In the genomic region with DNA sequence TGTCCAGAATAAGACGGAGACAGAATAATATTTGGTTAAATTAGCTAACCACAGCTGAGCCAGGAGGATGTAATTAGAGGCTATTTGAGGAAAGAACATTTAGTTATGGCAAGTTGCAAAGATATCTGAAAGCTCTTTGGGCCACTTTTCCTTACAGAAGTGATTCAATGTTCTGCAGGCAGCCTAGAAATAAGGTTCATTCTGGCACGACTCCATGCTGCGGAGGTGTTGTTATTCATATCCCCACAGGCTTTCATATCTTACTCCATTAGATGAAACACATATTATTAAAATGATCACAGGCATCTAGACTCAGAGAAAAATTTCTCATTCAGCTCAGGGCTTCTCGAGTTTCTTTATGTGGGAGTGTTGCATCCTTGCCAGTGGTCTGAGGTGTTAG, we compare ENCODE assay signal across 15 mouse cellular contexts.
DNase-seq lines count a peak whose midpoint lies in the region; ATAC-seq lines count a peak whose summit lies in the region.
"Had no signal": no experiment of that assay in that cellular context is flagged by ENCODE, and none has a peak within 500 bp of the region (broad histone marks: within the 10 kb centered on the region; RNA-seq: fewer than 3 reads in every experiment).

No protein-coding gene starts in this region.

- DNase-seq in brain, adult 2 months (ENCODE audit: low read depth, low spot score) = peak; percentile 89
- DNase-seq in frontal cortex, postnatal 25 days (ENCODE audit: low spot score in 2 of 2) = peak; percentile 8 to 9
- DNase-seq in left cerebral cortex, adult 18-20 months (ENCODE audit: low spot score in 2 of 2) = peak; percentile 54 to 56
- peak; percentile 34 to 36 for DNase-seq in right cerebral cortex, postnatal 10 days (ENCODE audit: low spot score in 2 of 2)
- DNase-seq in heart, postnatal 4 days = no peak
- no peak for DNase-seq in urinary bladder, postnatal 14 days (ENCODE audit: low spot score)
- DNase-seq: adrenal gland, postnatal 14 days; cerebellum, adult 9-10 months; gastrocnemius, postnatal 25 days; kidney, postnatal 4 days; retina, postnatal 1 day had no signal

- ATAC-seq in megakaryocyte progenitor cell, adult 5-6 weeks (replicated peaks; ENCODE audit: poor library complexity) = no peak
- ATAC-seq: activated CD4-positive, CD25-positive, alpha-beta regulatory T cell, adult 4 months; midbrain, embryonic 13.5 days; Patski had no signal

Comparison
In these comparisons a context has a peak if more than half of its experiments do, and no peak if none do; other contexts are left out.
1. DNase-seq: peak in brain, adult 2 months (single experiment), frontal cortex, postnatal 25 days (2 of 2), left cerebral cortex, adult 18-20 months (2 of 2) and right cerebral cortex, postnatal 10 days (2 of 2); none in heart, postnatal 4 days (single experiment) and urinary bladder, postnatal 14 days (single experiment).